Mouse (Mus musculus) olfactory bulb, adult 2 months (tissue): ENCODE data around the gene Mxd4.

Experiments used
- CTCF ChIP-seq: fragments of 200-500 bp; IDR thresholded peaks from 2 replicates; pipeline ENCODE4 v1.5.1; 2012; ENCODE audit warnings: low read depth, mild to moderate bottlenecking, low read length, moderate library complexity; ENCODE audit not compliant: insufficient read depth
- POLR2A ChIP-seq: fragments of 200-500 bp; IDR thresholded peaks from 2 replicates; pipeline ENCODE4 v1.6.1; 2012; ENCODE audit warnings: mild to moderate bottlenecking, low read depth, low read length, moderate library complexity; ENCODE audit not compliant: insufficient read depth

DNA sequence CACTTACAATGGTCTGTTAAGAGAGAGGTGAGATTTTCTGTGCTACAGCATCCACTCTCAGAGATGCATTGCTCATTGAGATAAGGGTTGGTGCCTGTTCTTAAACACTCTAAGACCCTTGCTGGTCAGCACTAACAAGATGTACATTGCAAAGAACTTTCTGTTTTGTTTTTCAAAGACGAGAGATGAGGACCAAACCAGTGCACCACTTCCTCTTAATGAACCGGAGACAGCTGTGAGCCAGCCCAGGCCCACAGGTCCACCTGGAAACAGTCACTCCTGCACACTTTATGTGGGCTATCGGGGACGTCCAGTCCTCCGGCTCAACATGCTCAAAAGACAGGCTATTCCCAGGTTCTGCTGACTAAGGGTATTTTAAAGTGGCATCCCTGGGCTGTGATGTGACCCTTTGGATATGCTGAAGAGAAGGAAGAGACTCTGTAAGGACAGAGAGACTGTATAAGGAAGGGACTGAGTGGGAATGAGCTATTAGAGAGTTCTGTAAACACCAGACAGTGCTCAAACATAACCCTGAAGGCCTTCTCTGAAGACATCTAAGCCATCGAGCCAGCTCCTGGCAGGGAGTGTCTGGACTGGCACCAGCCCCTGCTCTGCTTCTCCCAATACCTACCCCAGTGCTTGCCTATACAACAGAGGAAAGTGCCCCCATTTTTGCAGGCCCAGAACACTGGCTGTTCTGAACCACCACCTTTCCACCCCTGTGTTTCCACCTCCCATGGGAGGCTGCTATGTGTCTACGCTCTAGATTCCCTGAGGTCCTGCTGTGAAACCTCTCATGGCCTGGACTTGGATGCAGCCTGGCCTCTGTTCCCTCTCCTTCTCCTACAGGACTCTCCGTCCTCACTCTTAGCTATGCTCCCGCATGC is 43.3 kb upstream of the Mxd4 start:
- TF ChIP-seq CTCF (no peak), POLR2A (no peak)
